Mouse (Mus musculus): ENCODE measurements around the gene Relt.

DNA sequence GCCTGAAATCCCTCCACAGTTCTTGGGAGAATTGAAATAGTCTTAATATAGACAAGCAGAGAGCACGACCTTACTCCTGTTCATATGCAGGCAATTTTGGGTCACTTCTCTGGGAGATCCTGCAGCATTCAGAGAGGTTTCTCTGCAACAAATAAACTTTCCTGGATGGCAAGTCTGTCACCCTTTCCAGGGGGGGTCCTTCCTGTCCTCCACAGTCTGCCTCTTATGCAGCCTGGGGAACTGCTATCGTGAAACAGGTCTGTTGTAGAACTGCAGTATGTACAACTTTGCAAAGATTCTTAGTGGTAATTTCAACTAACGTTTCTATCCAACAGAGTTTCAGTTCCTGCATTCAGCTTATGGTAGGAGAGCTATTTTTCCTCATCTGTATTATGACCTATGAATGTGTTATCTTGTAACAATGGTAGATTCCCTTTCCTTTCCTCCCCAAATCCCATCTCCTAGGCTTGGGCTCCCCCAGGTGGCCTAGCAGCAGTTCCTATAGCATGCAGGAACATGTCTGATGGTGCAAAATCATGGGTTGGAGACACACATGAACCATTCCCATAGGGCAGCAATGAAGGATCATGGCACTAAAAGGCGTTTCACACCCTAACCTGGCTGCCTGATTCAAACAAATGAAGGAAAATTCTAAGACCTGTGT is 44.7 kb downstream of the Relt start:
- TF ChIP-seq CTCF (IDR thresholded peaks at IDR 0.05; ENCODE audit: borderline replicate concordance, insufficient read depth, low read depth, low read length), result peak; percentile 67; the same call in 1 of the 2 replicates
- TF ChIP-seq POLR2A (IDR thresholded peaks at IDR 0.05; ENCODE audit: borderline replicate concordance, insufficient read depth, low read length), result no peak
